Mouse (Mus musculus): ENCODE measurements at regions not wholly inside any gene's neighbourhood (a gene's known extent, or its start where the extent isn't known, plus 50 kb on each side); places are given as distances from the start of the nearest gene placed in this dataset.

DNA sequence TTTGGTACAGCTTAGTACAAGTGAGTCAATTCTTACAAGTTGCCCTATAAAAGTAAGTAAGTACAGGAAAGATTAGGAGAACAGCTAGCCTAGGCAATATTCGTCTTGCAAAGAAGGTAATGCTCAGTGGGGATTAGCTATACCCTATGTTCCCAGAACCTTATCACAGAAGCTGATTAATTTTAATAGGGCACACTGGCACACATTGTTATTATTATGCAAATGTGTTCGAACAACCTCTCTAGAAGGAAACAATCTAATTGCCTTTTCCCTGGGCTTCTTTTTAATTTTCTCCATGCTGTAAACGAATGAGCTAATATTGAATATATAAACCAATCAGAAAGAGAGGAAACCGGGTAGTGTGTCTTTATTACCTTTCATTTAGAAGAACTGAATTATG, 104.2 kb downstream of the Pctp start:
- TF ChIP-seq POLR2A (IDR thresholded peaks at IDR 0.05; ENCODE audit: insufficient read depth, low read depth, low read length), result no peak
- TF ChIP-seq CTCF (IDR thresholded peaks at IDR 0.05; ENCODE audit: insufficient read depth, low read depth, low read length), result no peak
- WGBS, result 60% methylated on average over 4 of the region's 4 CpGs
- no peak overlapping the region for H3K4me3 ChIP-seq (ENCODE audit: insufficient read depth, low read depth, low read length)
- H3K4me1 ChIP-seq (ENCODE audit: control insufficient read depth, insufficient read depth, low read length), result no peaks in the 10 kb centered on the region
- no peak overlapping the region for H3K27ac ChIP-seq (ENCODE audit: insufficient read depth, low read depth, low read length)

DNA sequence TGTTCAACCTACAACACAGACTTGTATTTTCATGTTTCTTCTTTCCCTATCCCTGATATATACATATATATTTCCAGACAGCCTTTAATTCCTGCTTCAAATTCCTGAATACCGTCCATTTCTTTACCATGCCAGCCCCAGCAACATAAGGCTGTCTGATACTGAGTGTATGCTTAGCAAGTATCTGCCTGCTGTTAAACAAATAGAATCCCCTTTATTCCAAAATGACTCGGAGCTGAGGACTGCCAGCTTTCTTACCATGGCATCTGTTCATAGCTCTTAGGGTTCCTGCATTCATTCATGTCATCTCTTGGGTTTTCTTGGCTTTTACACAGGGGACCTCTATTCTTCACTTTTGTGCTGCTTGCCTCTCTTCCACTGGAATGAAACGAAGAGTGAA, 105.8 kb downstream of the Pctp start:
- Histone ChIP-seq H3K4me3 (ENCODE audit: insufficient read depth, low read depth, low read length) (no peak overlapping the region), H3K4me1 (ENCODE audit: control insufficient read depth, insufficient read depth, low read length) (no peaks in the 10 kb centered on the region), H3K27ac (ENCODE audit: insufficient read depth, low read depth, low read length) (no peak overlapping the region)
- WGBS, result 65% methylated on average over 3 of the region's 3 CpGs
- TF ChIP-seq POLR2A (IDR thresholded peaks at IDR 0.05; ENCODE audit: insufficient read depth, low read depth, low read length), result no peak
- no peak for TF ChIP-seq CTCF (IDR thresholded peaks at IDR 0.05; ENCODE audit: insufficient read depth, low read depth, low read length)

DNA sequence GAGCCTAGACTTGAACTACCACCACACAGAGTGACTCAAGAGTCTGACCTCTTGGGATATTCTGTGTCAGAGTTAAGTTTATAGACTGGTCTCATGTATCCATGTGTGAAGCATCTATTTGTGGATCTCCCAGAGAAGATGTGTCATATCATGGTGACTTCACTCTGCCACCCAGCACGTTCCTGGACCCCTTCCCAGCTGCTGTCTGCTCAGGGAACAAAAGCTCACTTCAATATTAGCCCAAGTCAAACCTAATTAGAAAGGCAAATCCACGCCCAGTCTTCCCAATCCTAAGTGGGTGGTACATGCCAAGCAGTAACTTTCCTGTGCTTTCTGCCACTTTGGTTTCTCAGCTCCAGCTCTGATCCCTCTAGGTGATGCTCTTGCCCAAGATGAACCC, 94.1 kb upstream of the Ankfn1 start:
- no peak overlapping the region for H3K27ac ChIP-seq (ENCODE audit: insufficient read depth, low read depth, low read length)
- no peaks in the 10 kb centered on the region for H3K4me1 ChIP-seq (ENCODE audit: control insufficient read depth, insufficient read depth, low read length)
- TF ChIP-seq POLR2A (IDR thresholded peaks at IDR 0.05; ENCODE audit: insufficient read depth, low read depth, low read length), result no peak
- no peak for TF ChIP-seq CTCF (IDR thresholded peaks at IDR 0.05; ENCODE audit: insufficient read depth, low read depth, low read length)
- 44% methylated on average over 2 of the region's 2 CpGs for WGBS
- H3K4me3 ChIP-seq (ENCODE audit: insufficient read depth, low read depth, low read length), result no peak overlapping the region

DNA sequence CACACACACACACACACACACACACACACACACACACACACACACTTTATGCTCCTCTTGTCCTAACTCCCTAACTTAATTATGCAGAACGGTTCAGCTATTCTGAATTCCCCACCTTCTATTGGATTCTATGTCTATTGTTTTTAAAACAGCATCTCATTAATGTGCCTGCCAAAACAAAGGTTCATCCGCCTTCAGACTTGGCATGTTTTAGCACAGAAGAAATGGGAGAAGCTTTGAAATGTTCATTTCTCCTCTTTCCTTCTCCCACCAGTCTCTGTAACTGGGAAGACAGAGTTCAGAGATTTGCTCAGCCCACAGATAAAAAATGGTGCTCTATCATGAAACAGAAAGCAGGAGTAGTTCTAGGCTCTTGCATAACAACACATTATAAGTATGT, 90.1 kb upstream of the Ankfn1 start:
- H3K27ac ChIP-seq (ENCODE audit: insufficient read depth, low read depth, low read length), result no peak overlapping the region
- no peak overlapping the region for H3K4me3 ChIP-seq (ENCODE audit: insufficient read depth, low read depth, low read length)
- TF ChIP-seq POLR2A (IDR thresholded peaks at IDR 0.05; ENCODE audit: insufficient read depth, low read depth, low read length) (no peak), CTCF (IDR thresholded peaks at IDR 0.05; ENCODE audit: insufficient read depth, low read depth, low read length) (no peak)
- H3K4me1 ChIP-seq (ENCODE audit: control insufficient read depth, insufficient read depth, low read length), result no peaks in the 10 kb centered on the region
- WGBS, result 20% methylated on average over 2 of the region's 2 CpGs

DNA sequence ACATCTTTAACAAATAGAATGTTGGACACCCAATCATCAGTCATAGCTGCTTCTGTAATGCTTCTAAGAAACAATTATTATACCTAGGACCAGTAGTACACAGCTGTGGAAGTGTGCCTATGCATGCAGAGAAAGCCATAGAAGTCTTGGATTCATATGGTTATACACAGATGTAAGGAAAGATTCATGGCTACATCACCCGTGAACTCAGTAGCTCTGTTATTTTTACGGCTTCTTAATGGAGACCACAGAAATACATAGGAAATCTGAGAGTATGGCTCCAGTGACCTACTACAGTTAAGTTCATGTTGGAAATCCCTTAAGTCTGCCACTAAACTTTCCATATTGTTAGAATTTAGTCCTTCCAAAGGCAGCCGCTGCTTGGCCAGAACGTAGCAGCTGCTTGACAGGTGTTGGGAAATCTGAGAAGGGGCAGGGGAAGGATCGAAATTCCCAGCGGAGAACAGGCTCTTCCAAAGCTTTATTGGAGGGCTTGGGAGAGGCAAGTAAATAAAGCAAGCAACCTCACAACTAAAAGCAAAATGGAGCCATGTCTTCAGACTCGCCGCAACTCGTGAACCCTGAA, 78.8 kb upstream of the Ankfn1 start:
- no peak for TF ChIP-seq POLR2A (IDR thresholded peaks at IDR 0.05; ENCODE audit: insufficient read depth, low read depth, low read length)
- TF ChIP-seq CTCF (IDR thresholded peaks at IDR 0.05; ENCODE audit: insufficient read depth, low read depth, low read length), result no peak
- Histone ChIP-seq H3K4me3 (ENCODE audit: insufficient read depth, low read depth, low read length) (no peak overlapping the region), H3K27ac (ENCODE audit: insufficient read depth, low read depth, low read length) (no peak overlapping the region), H3K4me1 (ENCODE audit: control insufficient read depth, insufficient read depth, low read length) (no peaks in the 10 kb centered on the region)
- WGBS, result 91% methylated on average over 9 of the region's 9 CpGs

DNA sequence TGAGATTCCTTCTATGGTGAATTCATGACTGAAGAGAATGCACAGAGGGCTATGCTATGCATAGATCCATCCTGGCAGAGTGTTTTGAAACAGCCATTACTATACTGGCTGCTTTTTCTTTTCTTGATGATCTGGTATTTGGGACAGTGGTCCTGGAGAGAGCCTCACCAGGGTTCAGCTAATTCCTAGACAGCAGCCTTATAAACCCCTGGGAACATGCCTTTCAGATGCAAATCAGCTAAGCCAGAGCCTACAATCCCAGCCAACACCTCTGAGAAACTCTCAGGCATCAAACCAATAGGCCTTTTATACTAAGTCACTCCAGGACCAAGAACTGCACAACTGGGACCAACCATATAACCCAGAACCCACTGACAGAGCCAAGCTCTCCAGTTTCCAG, 64.4 kb upstream of the Ankfn1 start:
- H3K4me1 ChIP-seq (ENCODE audit: control insufficient read depth, insufficient read depth, low read length), result no peaks in the 10 kb centered on the region
- no peak for TF ChIP-seq POLR2A (IDR thresholded peaks at IDR 0.05; ENCODE audit: insufficient read depth, low read depth, low read length)
- TF ChIP-seq CTCF (IDR thresholded peaks at IDR 0.05; ENCODE audit: insufficient read depth, low read depth, low read length), result no peak

DNA sequence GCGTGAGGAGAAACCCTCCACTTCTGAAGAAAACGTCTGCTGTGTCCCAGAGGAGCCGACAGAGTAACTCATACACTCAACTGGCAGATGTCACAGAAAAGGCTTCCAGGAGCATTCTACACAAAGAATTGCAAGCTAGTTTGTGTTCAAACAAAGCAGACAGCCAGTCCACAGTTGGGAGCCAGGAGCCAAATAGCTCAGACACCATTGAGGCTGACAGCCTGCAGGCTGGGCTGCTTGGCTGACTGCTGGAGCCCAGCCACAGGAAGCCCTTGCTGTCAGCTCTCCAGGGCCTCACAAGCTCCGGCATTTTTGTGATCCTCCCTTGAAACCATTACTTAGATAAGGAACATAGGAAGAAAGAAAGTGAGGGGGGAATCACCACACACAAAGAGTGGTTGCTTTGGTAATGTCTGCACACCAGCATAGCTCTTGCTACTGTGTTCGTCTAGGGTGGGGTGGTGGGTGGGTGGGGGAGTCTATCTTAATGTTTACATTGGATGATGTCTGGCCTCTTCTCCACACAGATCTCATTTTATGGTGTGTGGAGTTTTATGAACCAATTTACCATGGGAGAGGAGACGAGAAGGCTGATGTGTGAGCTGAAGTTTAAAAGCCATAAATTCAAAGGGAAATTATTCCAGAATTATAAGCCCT, 62.3 kb upstream of the Ankfn1 start:
- Histone ChIP-seq H3K4me3 (ENCODE audit: insufficient read depth, low read depth, low read length) (no peak overlapping the region), H3K4me1 (ENCODE audit: control insufficient read depth, insufficient read depth, low read length) (no peaks in the 10 kb centered on the region), H3K27ac (ENCODE audit: insufficient read depth, low read depth, low read length) (no peak overlapping the region)
- WGBS, result 42% methylated on average over 6 of the region's 6 CpGs
- TF ChIP-seq POLR2A (IDR thresholded peaks at IDR 0.05; ENCODE audit: insufficient read depth, low read depth, low read length) (no peak), CTCF (IDR thresholded peaks at IDR 0.05; ENCODE audit: insufficient read depth, low read depth, low read length) (no peak)

More for the DNA sequence above, 64.4 kb upstream of the Ankfn1 start:
- no peak overlapping the region for H3K4me3 ChIP-seq (ENCODE audit: insufficient read depth, low read depth, low read length)
- no peak overlapping the region for H3K27ac ChIP-seq (ENCODE audit: insufficient read depth, low read depth, low read length)

DNA sequence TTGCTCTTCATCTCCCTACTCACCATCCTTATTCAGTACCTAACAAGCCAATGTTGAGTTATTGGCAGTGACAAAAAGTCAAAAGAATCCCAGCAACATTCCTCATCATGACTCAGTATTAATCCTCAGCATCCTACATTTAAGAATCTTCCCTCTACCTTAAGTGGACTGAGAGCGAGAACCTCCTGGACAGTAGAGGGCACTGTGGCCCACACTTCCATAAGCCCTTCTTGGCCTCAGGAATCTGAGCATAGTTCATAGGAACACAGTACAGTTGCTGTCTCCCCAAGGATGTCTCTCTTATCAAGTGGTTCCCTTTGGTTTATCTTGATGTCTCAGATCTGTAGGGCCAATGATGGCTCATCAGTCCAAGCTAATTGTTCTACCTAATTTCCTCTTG, 60.5 kb upstream of the Ankfn1 start:
- no peak overlapping the region for H3K4me3 ChIP-seq (ENCODE audit: insufficient read depth, low read depth, low read length)
- H3K4me1 ChIP-seq (ENCODE audit: control insufficient read depth, insufficient read depth, low read length), result no peaks in the 10 kb centered on the region
- WGBS, result 100% methylated on average over 1 of the region's 1 CpGs
- H3K27ac ChIP-seq (ENCODE audit: insufficient read depth, low read depth, low read length), result no peak overlapping the region
- TF ChIP-seq CTCF (IDR thresholded peaks at IDR 0.05; ENCODE audit: insufficient read depth, low read depth, low read length) (no peak), POLR2A (IDR thresholded peaks at IDR 0.05; ENCODE audit: insufficient read depth, low read depth, low read length) (no peak)

DNA sequence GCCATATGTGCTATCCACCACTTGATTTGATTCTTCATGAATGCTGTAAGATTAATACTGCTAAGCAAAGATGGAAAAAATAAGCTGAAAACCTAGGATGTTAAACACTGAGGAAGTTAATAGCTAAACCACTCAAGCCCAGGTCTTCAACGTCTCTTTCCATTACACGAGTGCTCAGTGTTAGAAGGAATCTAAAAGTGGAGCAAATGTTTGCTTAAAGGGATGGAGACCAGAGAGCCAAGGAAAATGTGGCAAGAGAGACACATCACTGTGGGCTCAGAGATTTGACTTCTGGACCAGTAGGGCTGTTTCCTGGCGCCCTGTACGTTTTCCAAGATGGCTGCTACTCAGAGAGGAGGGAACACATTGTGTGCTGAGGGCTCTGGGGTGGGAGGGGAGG, 59.4 kb upstream of the Ankfn1 start:
- 92% methylated on average over 4 of the region's 4 CpGs for WGBS

More for the DNA sequence above, 59.4 kb upstream of the Ankfn1 start:
- no peak for TF ChIP-seq CTCF (IDR thresholded peaks at IDR 0.05; ENCODE audit: insufficient read depth, low read depth, low read length)
- no peak for TF ChIP-seq POLR2A (IDR thresholded peaks at IDR 0.05; ENCODE audit: insufficient read depth, low read depth, low read length)
- Histone ChIP-seq H3K27ac (ENCODE audit: insufficient read depth, low read depth, low read length) (no peak overlapping the region), H3K4me3 (ENCODE audit: insufficient read depth, low read depth, low read length) (no peak overlapping the region), H3K4me1 (ENCODE audit: control insufficient read depth, insufficient read depth, low read length) (no peaks in the 10 kb centered on the region)

Measured in olfactory bulb, adult 2 months (tissue).